Mouse (Mus musculus) hematopoietic stem cell, adult 5-6 weeks (primary cell): ENCODE data around the gene Prdx3. TPM values are rescaled to one million over a fixed set of nuclear protein-coding genes. Genes with fewer than 3 reads are reported as not detected.
A peak's percentile ranks its signal among the peaks of the same experiment; 100 is the strongest.
"Not testable (repeated sequence)": the region's sequence is repeated elsewhere in the genome, so short reads cannot be mapped to it uniquely, and the experiment has no call there.

Source experiments
- ATAC-seq, 2 experiments: fragments of 125-278 bp in 1 of 2; replicated peaks in 1 of 2; 2 replicates each; pipeline ENCODE4 v1.8.0; 2016 to 2017; ENCODE audit warnings: inconsistent platforms in 2 of 2, mild to moderate bottlenecking in 2 of 2, moderate number of reproducible peaks in 2 of 2, low read depth in 1 of 2, moderate TSS enrichment in 1 of 2; ENCODE audit not compliant: low FRiP score in 2 of 2, poor library complexity in 2 of 2, severe bottlenecking in 2 of 2, insufficient read depth in 1 of 2, low TSS enrichment in 1 of 2
- total RNA-seq: library from RNA; stranded (forward); fragments of 172-1452, 232-1000 nt; gene quantifications from 2 replicates; pipeline ENCODE4 v1.2.3, GENCODE M21; 2017

Gene Prdx3
- total RNA-seq, 1 experiment from 2014 or later = 122 TPM

GRCm38 (mm10) chr19:60873501-60873900 lies 855 bp downstream of the Prdx3 start:
- no peak for ATAC-seq

DNA sequence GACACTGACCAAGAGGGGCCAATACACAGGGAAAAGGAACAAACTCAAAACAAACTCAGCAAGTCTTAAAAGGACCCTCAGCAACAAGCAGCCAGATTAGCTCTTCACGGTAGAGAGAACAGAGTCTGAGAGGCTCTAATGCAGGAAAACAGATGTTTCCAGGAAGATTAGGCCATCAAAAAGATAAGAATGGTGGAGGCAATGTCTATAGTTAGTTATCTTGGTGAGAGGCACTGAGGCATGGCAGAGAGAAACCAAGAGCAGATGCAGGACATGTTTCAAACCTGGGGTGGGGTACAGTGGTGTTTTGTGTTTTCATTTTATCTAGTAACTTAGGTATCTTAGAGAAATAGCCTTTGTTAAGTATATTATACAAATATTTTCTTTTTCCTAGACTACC lies 2.1 kb downstream of the Prdx3 start:
- no peak for ATAC-seq

- no peak for ATAC-seq
These were observed 3.0 kb downstream of the Prdx3 start for GRCm38 (mm10) chr19:60871366-60871765.

DNA sequence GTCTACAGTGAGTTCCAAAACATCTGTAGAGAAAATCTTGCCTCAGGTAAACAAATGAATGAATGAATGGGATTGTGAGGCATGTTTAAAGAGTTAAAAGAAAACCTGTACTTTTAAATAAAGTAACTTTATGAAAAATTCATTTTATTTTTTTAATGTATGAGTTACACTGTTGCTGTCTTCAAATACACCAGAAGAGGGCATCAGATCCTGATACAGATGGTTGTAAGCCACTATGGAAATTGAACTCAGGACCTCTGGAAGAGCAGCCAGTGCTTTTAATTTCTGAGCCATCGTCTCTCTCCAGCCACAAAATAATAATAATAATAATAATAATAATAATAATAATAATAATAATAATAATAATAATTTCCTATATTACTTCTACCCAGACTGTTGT lies 3.9 kb downstream of the Prdx3 start:
- ATAC-seq = no peak

DNA sequence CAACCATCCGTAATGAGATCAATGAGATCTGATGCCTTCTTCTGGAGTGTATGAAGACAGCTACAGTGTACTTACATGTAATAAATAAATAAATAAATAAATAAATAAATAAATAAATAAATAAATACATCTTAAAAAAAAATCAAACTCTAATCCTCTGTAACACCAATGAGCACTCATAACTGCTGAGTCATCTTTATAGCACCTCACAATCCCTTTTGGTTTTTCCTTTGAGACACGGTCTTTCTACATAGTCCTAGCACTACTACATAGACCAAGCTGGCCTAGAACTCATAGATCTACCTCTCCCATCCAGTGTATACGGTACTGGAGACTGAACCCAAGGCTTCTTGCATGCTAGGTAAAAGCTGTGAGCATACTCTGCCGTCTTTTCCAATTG lies 8.2 kb downstream of the Prdx3 start:
- not testable (repeated sequence) for ATAC-seq

DNA sequence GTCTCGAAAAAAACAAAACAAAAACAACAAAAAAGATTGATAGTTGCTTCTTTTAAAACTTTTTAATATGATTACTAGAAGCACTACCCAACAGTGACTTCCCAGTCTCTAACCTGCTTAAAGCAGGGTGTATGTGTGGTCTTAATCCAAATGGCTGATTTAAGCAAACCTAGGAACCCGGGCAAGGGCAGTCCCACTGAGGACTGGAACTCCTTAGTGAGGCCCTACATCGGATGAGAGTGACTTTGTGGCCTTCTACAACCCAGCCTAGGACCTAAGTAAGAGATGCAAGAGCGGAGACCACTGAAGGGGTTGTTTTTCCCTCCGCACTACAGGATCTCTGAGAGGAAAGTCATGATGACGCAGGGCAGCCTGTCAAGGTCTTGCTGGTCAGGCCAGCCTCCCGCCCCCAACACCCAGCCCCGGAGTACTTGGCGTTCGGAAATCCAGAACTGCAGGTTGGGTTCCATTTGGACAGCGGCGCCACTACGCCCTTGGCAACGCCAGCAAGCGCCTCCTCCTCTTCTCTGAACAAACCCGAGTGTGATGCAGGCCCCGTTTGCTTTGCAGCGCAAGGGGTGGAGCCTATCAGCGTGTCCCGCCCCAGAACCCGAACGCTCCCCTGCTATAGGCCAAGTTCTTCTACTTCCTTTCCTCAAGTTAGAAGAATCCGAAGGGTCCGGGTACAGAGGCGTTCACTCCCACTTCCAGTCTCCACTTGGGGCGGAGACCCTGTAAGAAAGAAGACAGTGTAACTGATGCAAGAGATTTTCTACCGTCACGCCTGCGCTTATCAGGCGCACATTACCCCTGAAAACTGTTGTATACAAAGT lies 13.3 kb downstream of the Prdx3 start, which contains the start of gene Sfxn4:
TSS of gene Sfxn4 (minus strand) at position 612 of the 833 bp plus-strand sequence.
- peak; percentile 99 to 100 for ATAC-seq

DNA sequence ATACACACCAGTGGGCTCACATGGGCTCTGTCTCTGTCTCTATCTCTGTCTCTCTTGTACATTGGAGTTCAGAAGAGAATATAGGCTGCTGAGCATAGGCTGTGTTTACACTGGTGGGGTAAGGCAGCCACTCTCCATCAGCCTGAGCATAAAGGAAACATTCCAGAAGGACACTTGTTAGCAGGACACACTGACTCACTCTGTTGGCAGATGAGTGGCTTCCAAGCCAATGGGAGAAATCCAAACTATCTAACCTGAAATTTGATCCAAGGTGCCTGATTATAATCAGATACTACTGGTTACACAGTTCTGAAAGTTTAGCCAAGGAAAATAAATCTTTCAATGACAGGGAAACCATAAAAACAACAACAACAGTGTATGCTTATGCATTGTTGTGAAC lies 28.6 kb downstream of the Prdx3 start:
- ATAC-seq = no peak

DNA sequence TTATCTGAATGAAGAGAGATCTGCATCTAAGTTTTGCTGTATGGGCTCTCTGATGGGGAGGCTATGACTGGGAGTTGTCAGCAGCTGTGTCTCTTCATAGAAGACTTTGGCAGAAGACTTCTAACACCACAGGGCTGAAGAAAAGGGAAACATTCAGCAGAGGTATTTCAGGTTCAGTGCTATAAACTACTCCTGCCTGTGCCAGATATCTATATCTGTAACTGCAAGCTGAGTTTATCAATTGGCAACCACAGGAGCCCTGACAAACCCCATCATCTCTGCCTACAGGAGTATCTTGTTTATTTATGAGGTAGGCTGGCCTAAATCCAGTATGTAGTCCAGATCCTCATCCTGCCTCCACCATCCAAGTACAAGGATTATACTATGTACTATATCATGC lies 31.0 kb downstream of the Prdx3 start:
- ATAC-seq = no peak; a peak in 1 of 4 replicates

GRCm38 (mm10) chr19:60837747-60838146 lies 36.6 kb downstream of the Prdx3 start:
- peak; percentile 71 to 84; a peak in 3 of 4 replicates for ATAC-seq

- peak; percentile 88 to 94 for ATAC-seq
These were observed 55.7 kb downstream of the Prdx3 start for GRCm38 (mm10) chr19:60818677-60819076.

Other genes with a start within 250 kb of the Prdx3 start
- gene Nanos1, start 118.6 kb downstream of the Prdx3 start, total RNA-seq = 1.3 and 2.3 TPM in 2 replicates
- 324 and 410 TPM in 2 replicates for gene Eif3a, start 83.9 kb downstream of the Prdx3 start, total RNA-seq
- 21.0 and 22.3 TPM in 2 replicates for gene Fam45a, start 63.0 kb downstream of the Prdx3 start, total RNA-seq
- 4.0 and 10.9 TPM in 2 replicates for gene Sfxn4, start 13.1 kb downstream of the Prdx3 start, total RNA-seq
- 4.8 and 8.4 TPM in 2 replicates for gene Grk5, start 15.2 kb upstream of the Prdx3 start, total RNA-seq